Mouse (Mus musculus) heart, postnatal 14 days (tissue): ENCODE measurements around the gene Ttc3. TPM values are rescaled to one million over a fixed set of nuclear protein-coding genes. Genes with fewer than 3 reads are reported as not detected.
A peak's percentile ranks its signal among the peaks of the same experiment; 100 is the strongest.

Experiments used
- DNase-seq, 2 experiments: peaks; one replicate each; pipeline ENCODE4 v3.0.0; 2021 to 2022
- intact Hi-C: fragments of 180-260 bp; cut with DNase I; formaldehyde crosslinking; loops from one replicate; pipeline ENCODE4 v1.15.1; 2025
- total RNA-seq, 2 experiments: library from RNA; stranded (reverse); gene quantifications; 2 replicates each; pipeline ENCODE4 v1.2.3; 2021

The Ttc3 gene
- total RNA-seq, 2 experiments from 2014 or later, result 78.3 to 88.3 TPM

DNA sequence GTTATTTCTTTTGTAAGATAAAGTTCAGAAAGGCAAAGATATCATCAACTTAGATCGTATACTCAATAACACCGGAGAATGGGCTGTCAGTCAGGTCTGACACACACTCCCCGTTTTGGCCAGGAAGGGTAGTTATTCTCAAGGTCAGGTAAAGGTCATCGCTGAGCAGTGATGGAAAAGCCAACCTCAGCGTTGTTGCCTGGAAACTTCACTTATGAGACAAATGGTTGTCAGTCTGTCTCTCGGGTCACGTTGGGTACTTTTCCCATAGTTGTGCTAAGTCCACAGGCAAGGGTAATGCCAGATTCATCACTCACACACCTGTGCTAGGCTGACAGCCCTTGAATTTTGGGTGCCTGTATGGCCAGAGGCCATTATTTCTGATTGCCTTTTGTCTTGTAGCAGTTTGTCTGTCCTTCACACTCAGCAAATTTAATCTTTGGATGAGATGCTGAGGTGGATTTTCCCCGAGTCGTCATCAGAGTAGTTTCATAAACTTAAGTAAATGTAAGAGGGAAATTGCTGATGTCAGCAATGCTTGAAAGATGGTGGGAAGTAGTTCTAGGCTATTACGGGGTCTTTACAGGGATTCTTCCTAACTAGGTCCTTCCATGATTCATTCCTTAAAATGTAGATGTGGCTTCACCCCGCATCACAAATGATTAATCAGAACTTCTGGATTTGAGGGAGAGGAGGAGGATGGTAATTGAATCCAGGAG, 13.5 kb upstream of the Ttc3 start:
- no peak for DNase-seq
- intact Hi-C loops, result no loop called here

DNA sequence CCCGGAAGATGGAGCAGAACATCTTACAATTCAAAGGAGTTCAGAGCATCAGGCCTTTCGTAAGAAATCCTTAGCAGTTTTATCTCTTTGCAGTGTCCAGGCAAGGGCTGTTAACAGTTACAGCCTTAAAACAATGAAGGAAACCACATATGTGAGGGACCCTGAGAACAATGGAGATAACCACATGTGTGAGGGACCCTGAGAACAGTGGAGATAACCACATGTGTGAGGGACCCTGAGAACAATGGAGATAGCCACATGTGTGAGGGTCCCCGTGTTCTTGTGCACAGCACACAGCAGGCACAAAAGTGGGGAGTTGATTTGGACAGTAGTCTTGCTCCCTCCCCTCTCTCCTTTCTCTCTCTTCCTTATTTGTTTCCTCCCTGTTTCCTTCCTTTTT, 12.3 kb upstream of the Ttc3 start:
- intact Hi-C loops, result no loop called here
- DNase-seq, result no peak

DNA sequence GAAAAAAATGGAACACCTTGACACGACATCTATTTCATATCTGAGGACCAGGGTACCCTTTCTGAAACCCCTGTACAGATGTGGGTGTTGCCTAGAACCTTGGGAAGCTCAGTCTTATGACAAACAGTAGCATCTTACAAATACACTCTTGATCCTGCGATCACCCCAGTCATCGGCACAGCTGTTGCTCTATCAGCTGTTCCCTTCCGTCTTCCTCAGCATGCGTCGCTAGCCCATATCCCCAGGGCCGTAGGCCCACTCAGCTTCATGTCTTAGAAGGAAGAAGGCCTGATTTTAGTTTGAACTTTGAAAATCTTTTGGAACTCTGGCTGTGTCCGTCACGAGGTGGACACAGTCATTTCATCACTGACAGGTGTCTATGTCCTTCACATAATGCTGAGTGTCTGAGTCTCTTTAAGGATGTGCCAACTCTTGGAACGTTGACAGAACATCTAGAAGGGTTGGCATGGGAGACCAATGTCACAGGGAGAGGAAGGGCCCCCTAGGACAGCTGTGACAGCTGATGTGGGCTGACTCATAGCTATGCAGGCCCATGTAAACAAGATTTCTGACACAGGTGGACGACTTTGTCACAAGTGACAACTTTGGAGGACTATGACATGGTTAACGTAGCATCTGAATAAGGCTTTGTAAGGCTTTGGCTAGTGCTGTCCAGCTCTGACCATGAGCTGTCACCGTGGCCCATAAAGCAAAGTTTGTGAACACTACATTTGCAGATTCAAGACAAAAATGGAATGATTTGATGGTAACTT, 9.7 kb upstream of the Ttc3 start:
- intact Hi-C loops, result no loop called here
- DNase-seq, result no peak

DNA sequence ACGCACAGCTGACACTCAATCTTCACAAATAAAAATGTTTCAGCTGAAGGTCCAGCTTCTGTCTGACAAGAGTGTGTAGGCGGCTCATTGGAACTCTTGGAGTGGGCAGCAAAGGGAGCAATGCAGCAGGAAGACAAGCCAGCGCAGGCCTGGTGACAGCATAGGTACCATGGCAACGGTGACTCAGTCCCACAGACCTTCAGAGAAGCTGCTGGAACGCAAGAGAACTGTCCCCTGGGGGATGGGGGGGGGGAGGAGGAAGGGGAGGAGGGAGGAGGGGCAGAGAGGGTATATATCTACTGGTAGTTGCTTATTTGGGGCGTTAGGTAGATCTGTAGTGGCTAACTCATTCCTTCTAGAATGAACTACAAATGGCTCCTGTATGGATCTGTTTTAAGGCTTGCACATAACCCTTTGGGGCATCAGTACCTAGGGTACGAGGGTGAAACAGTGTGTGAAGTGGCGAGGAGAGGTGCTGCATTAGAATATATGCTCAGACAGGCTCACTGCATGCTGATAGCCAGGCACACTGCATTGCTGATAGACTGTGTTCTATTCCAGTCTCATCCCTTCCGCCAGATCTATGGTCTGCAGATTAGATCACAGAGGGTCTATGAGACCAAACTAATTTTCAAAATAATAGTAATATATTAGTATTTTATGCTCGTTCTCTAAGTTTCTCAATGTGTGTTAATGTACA, 8.1 kb upstream of the Ttc3 start:
- peak; percentile 48 to 52 for DNase-seq
- intact Hi-C loops, result no loop called here

DNA sequence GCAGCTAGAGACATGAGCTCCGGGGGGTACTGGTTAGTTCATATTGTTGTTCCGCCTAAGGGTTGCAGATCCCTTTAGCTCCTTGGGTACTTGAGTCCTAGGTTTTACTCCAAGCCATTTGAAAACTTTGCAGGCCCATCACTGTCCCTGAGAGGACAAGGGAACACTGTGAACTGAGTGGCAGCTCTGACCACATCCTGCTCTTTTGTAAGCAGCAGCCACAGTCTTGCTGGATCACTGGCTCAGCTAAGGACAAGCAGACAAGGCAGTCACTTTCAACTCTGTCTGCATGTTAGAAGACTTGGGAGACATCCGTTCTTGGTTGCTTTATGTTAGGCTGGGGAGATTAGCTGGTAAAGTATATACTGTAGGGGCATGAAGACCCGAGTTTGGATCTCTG, 6.6 kb upstream of the Ttc3 start:
- DNase-seq, result no peak
- intact Hi-C loops, result no loop called here

DNA sequence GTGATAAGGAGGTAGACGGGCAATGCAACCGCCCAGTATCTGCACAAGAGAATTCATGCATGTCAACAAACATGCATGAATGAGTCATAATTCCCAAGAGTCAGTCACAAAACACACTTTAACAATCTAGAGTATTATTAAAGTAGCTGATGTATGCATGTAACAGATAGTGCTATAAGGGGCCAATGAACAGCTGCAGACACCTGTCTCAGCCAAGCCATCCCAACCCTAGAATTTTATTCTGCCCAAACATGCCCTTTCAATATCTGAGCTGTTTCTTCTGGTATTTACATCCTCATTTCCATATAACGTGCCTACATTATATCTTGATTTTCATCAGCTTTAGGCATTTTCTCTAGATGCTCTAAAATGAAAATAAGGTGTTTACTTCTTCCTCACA, 5.0 kb upstream of the Ttc3 start:
- no peak for DNase-seq
- intact Hi-C loops, result no loop called here

DNA sequence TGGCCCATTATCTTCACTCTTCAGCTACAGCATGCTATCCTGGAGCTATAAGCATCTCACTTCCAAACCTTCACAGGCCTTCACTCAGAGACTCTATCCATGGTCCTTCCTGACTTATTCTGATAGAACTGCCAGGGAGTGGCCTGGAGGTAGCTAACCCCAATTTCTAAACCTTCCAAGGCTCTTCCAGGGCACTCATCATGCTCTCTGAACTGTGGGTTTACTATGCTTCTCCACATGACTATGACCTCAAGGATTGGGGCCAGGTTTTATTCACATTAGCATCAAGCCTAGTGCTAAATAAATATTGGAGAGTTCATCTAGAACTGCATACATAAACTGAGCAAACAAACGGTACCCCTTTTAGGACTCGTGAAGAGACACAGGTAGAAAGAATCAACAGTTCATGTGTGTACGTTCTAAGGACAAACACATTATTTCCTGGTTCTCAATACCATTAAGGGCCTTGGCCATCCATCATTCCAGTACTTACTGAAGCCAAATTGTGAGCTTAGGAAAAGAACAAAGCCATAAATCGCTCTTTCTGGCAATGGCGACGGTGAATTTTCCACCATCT, 734 bp upstream of the Ttc3 start:
- DNase-seq, result no peak
- intact Hi-C loops, result loop anchor here (2.0 kb wide), 1 partner anchor 57 kb away; the partner anchor contains the start of gene Hlcs

DNA sequence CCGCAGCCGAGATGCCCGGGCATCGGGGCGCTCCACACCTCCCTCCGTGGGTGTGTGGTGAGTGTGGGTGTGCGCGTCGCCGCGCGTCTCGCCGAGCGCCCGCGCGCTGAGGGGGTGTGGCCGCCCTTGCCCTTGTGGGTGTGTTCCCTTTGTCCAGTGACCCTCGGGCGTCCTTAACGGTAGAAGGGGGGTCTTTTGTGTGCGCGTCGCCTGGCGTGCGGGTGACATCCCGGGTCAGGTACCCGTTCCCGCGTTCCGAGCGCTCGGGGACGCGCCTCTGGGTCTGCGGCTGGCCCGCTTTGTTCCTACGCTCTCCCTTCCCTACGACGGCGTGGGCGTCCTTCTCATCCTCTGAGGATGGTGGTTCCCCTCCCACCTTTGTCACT, 490 bp downstream of the Ttc3 start:
- DNase-seq, result peak in 1 of 2 experiments; percentile 79
- intact Hi-C loops, result loop anchor here (2.0 kb wide), 1 partner anchor 58 kb away; the partner anchor contains the start of gene Hlcs

DNA sequence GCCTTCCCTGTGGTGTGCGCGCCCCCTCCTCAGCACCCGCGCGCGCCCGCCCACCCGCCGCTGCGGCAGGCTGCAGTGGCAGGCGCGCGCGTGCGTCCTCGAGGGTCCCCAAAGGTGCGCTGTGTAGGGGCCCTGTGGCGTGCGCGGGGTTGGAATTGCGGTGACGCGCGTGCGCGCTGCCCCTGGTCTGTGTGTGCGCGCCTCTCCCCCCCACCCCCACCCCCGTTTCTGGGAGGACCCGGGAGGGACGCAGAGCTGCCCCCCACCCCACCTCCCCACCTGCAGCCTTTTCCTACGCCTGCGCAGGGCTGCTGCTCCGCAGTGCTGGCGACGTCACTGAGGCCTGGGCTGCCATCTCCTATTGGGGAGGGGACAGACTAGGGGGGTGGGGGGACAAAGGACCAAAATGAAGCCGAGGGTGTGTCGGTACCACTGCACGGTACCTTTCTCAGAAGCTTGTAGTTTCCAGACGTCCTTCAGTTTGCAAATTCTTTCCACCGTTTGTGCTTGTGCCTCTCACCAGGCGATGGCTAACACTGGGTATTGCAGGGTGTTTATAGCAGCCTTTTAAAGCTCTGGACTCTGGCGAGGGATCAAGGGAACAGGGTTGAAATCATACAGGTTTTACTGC, 998 bp downstream of the Ttc3 start, which contains the start of gene Pigp:
TSS of gene Pigp (minus strand) at position 542 of the 631 bp plus-strand sequence.
- intact Hi-C loops, result loop anchor here (2.0 kb wide), 1 partner anchor 59 kb away; the partner anchor contains the start of gene Hlcs

DNA sequence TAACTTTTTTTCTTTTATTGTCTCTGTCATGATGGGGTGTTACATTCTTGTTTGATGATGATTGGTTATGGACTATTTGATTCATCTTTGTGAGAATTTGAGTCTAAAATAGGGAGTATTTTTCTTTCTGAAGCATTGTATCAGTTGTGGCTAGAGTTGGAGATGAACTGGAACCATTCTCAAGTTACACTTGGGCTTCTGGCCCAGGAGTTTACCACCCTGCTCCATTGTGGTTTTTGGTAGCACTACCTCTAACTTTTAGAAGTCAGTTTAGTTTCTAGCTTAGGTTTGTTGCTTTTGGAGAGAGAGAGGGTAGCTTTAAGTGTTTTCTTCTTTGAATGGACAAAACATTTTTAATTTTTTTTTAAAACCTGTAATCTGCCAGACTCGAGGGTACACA, 9.0 kb downstream of the Ttc3 start:
- DNase-seq, result no peak
- intact Hi-C loops, result no loop called here

More for the DNA sequence above, 998 bp downstream of the Ttc3 start, which contains the start of gene Pigp:
- peak; percentile 55 to 65 for DNase-seq

DNA sequence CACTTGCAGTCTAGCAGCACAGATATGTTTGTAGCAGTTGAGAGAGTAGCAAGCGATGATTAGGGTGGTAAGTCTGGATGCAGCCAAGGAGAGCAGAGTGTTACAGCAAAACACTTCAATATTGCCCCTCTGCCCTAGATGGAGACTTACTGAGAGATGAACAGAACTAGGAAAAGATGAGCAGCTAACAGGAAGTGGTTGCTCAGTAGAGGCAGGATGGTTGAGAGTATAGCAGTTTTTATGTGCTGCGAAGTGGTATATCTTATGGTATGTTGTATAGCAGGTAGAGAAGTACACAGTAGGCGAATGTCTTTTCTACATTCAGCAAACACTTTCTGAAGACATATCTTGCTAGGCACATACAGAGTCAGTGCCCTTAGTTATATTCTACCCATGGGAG, 12.9 kb downstream of the Ttc3 start:
- intact Hi-C loops, result no loop called here
- DNase-seq, result no peak

DNA sequence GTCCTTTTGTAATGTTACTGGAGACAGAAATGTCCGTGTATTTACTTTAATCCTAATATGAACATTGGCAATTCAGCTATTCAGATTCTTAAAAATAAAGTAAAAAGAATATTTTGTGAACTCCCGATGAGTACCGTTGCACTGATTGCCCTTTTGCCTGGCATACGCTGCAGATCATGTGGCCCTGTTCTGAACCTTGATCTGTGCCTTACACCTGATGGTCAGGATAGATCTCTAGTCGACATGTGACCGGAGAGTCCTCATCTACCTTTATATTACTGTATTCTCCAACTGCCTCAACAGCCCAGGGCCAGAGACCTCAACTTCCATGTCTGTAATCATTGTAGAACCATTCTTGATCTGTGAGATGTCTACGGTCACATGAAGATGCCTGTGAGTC, 17.3 kb downstream of the Ttc3 start:
- no peak for DNase-seq
- intact Hi-C loops, result no loop called here

DNA sequence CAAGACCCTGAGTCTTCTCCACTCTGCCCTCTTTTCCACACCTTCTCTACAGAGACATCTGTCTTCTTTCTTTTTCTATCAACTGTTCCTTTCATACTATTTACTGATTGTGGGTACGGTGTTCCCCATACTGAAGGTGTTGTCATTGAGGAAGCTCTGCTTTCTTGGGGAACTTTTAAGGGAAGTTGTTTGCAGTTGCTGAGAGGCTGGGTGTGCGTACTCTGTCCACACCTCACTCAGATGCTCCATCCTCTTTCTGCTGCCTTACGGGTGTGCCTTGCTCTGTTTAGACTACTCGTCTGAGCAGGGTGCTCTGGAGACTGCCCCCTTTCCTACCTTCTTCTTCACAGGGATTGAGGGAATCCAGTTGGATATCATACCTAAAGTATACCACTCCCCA, 21.9 kb downstream of the Ttc3 start:
- no peak for DNase-seq
- intact Hi-C loops, result no loop called here

DNA sequence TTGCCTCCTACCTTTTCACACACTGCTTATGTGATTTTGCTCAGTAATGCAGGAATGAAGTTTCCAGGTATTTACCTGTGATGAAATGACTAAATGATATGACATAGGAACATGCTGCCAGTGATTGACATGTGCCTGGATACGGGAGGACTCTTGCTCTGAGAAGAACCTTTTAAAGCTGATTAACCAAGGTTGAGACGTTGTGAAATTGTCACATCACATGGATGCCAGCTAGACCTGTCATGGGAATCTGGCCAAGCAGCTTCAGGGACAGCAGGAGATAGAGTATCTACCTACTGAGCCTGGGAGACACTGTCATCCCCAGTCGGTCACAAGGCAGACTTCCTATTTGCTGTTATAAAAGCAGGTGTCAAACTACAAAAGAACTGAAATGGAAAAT, 24.6 kb downstream of the Ttc3 start:
- intact Hi-C loops, result no loop called here
- no peak for DNase-seq

DNA sequence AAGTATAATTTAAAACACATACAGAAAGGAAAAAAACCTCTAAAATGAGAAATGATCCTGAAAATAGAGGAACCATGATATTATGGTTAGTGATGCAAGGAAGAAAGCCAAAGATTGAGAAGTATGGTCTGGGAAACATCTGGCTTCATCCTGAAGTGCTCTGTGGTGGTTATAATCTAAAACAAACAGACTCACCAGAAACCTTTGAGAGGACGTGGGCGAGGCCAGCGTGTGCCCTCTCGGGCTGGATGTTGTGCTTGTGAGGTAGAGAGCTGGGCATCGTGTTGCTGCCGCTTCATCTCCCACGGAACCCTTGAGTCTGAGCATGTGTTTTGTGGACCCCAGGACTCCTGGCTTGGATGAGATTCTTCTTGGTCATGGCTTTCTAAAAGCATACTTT, 26.2 kb downstream of the Ttc3 start:
- intact Hi-C loops, result no loop called here
- DNase-seq, result no peak

DNA sequence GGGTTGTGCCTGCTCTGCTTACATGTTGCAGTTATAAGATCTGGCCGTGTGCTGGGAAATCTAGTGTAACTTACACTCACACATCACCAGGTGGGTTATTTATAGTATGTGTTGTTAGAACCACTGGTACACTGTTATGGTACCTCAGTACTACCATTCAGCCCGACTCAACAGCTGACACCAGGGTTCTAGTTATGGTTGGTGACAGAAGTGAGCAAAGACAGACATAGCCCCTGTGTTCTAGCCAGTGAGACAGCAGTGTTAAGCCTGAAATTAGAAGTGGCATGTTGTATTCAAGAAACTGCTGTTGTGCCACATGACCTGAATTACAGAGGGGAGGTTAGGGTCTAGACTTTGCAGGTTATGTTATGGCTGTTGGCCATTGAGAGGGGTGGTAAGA, 28.7 kb downstream of the Ttc3 start:
- DNase-seq, result no peak
- intact Hi-C loops, result no loop called here

DNA sequence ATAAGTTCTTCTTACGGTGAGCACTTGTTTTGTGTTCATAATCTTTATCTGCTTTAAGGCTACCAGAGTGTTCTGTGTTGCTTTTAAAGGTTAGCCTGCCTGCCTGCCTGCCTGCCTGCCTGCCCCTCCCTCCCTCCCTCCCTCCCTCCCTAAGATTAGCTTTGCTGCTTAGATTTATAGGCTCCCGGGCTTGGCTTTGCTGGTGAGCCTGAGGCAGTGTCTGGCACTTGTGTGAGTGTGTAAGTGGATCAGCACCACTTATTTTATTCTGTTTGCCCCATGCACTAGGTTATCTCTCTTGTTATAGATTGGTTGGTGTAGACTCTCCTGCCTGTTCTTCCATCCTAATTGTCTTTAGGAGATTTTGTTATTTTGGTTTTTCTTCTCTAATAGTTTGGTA, 31.2 kb downstream of the Ttc3 start:
- DNase-seq, result no peak
- intact Hi-C loops, result no loop called here

DNA sequence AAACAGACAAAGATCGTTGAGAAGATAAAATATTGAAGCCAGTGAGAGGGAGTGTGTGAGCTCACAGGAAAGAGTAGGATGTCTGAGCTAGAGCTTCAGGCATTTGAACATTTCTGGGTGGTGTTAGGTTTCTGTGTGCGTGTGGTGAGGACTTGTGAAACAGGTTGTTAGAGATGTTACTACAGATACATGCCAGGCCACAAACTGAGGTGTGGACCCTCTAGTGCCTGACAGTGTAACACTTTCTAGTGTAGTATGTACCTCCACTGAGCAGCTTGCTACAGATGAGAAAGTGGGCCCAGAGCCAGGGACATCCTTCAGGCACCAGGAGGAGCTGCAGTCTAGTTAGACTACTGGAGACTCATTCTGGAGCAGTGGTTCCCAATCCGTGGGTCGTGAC, 31.8 kb downstream of the Ttc3 start:
- DNase-seq, result peak; percentile 6 to 26
- intact Hi-C loops, result no loop called here

DNA sequence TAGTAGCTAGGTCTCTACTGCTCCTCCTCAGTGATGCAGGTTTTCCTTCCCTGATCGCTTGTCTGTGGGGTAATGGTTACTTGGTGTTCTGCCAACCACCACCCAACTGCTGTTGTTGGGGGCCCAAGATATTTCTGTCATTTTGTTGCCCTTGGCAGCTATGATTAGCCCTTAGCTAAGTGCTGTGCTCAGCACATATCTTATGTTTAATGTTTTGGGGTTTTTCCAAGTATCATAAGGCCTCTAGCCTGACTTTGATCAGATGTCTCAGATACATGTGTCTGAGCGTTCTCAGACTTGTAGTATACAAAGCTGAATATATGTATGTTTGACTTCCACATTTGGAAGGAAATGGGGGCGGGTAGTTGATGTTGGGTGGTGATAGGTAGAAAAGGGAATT, 40.9 kb downstream of the Ttc3 start:
- DNase-seq, result no peak
- intact Hi-C loops, result no loop called here

DNA sequence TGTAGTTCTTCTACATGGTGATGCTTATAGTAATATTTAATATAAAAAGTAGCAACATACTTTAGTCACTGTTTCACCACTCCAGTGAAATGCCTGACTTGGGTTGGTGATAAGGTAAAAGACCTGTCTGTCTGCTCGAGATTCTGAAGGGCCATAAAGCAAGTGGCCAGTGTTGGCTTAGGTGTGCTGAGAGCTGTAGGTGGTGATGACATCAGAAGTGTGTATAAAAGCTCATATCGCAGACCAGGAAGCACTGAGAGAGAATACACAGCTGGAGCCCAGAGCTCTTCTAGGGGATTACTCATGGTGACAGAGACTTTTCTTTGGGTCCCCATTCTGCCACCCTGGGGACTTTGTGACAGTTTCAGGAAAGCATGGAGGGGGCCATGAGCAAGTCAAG, 41.8 kb downstream of the Ttc3 start:
- intact Hi-C loops, result no loop called here
- DNase-seq, result no peak
